In genomic region chr2:125073056-125073780, GRCm38 (mm10) we compare ENCODE assay signal across 21 mouse cellular contexts. TPM values are rescaled to one million over a fixed set of nuclear protein-coding genes. Genes with fewer than 3 reads are reported as not detected.
DNase-seq lines count a peak whose midpoint lies in the region; ATAC-seq and TF ChIP-seq lines count a peak whose summit lies in the region.
"Had no signal": no experiment of that assay in that cellular context is flagged by ENCODE, and none has a peak within 500 bp of the region (broad histone marks: within the 10 kb centered on the region; RNA-seq: fewer than 3 reads in every experiment).

No protein-coding gene starts in this region.

- no peak for TF ChIP-seq CTCF in kidney, adult 2 months (conservative IDR thresholded peaks at IDR 0.05; ENCODE audit: insufficient read depth, insufficient read length, low read depth, low read length)
- no peak for TF ChIP-seq CTCF in testis, adult 2 months (IDR thresholded peaks at IDR 0.05; ENCODE audit: control insufficient read depth, insufficient read depth, insufficient replicate concordance, low read depth, low read length)

- H3K36me3 ChIP-seq in kidney, adult 2 months (ENCODE audit: control insufficient read depth, insufficient read depth, low read length): no peaks in the 10 kb centered on the region
- H3K36me3 ChIP-seq in testis, adult 2 months (ENCODE audit: control insufficient read depth, insufficient read depth, low read length): no peaks in the 10 kb centered on the region
- no peaks in the 10 kb centered on the region for H3K36me3 ChIP-seq in heart, embryonic 15.5 days
- H3K36me3 ChIP-seq: forebrain, embryonic 15.5 days; limb, embryonic 10.5 days had no signal

- no peak overlapping the region for H3K4me2 ChIP-seq in heart, embryonic 15.5 days
- H3K4me2 ChIP-seq: forebrain, embryonic 15.5 days; liver, embryonic 11.5 days; midbrain, embryonic 11.5 days had no signal

- 65% methylated on average over 3 of the region's 3 CpGs for WGBS in kidney, adult 2 months
- 66% methylated on average over 3 of the region's 3 CpGs for WGBS in heart, embryonic 15.5 days

- no peaks in the 10 kb centered on the region for H3K4me1 ChIP-seq in kidney, adult 2 months (ENCODE audit: control insufficient read depth, insufficient read depth, low read length)
- peaks cover 3% of the 10 kb centered on the region for H3K4me1 ChIP-seq in testis, adult 2 months (ENCODE audit: control insufficient read depth, insufficient read depth, low read length)
- H3K4me1 ChIP-seq in heart, embryonic 15.5 days (replicated peaks): no peaks in the 10 kb centered on the region; the same call in 1 of the 2 replicates
- H3K4me1 ChIP-seq: forebrain, embryonic 15.5 days; hindbrain, embryonic 10.5 days; limb, embryonic 10.5 days had no signal

- peak; percentile 72 for DNase-seq in kidney, adult 2 months
- DNase-seq in kidney, postnatal 14 days: no peak
- DNase-seq in testis, postnatal 10 days (ENCODE audit: low spot score): no peak
- no peak for DNase-seq in left cerebral cortex, postnatal 14 days (ENCODE audit: low spot score in 2 of 2)
- no peak for DNase-seq in gastrocnemius, postnatal 25 days
- DNase-seq: adrenal gland, adult 2 months; cerebellum, adult 8-10 months; lung, adult 2 months; lung, postnatal 4 days; retina, postnatal 1 day; right cerebral cortex, postnatal 4 days had no signal

- H3K9me3 ChIP-seq in heart, embryonic 15.5 days (replicated peaks): no peaks in the 10 kb centered on the region
- H3K9me3 ChIP-seq: forebrain, embryonic 15.5 days; hindbrain, embryonic 10.5 days; limb, embryonic 10.5 days had no signal

- no peak for TF ChIP-seq POLR2A in kidney, adult 2 months (IDR thresholded peaks at IDR 0.05; ENCODE audit: low read depth, low read length)
- TF ChIP-seq POLR2A in testis, adult 2 months (IDR thresholded peaks at IDR 0.05; ENCODE audit: control insufficient read depth, low read depth, low read length): no peak

- H3K9ac ChIP-seq in heart, embryonic 15.5 days: no peak overlapping the region
- H3K9ac ChIP-seq: forebrain, embryonic 15.5 days had no signal

- no peak overlapping the region for H3K27ac ChIP-seq in kidney, adult 2 months (ENCODE audit: insufficient read depth, low read depth, low read length)
- no peak overlapping the region for H3K27ac ChIP-seq in testis, adult 2 months (ENCODE audit: control insufficient read depth, insufficient read depth, low read depth, low read length)
- H3K27ac ChIP-seq in heart, embryonic 15.5 days: no peak overlapping the region
- H3K27ac ChIP-seq: forebrain, embryonic 15.5 days; hindbrain, embryonic 10.5 days; left cerebral cortex, adult 2 months; limb, embryonic 10.5 days had no signal

- ATAC-seq in heart, embryonic 15.5 days (replicated peaks; ENCODE audit: insufficient number of reproducible peaks, insufficient read depth, low FRiP score, low read depth): 0 out of 2 replicates have a peak, but pooled peaks have one; percentile 35
- ATAC-seq: forebrain, embryonic 15.5 days; inflammation-experienced regulatory T-cells, adult 6 months had no signal

- no peak overlapping the region for H3K4me3 ChIP-seq in kidney, adult 2 months (ENCODE audit: insufficient read depth, low read depth, low read length)
- peak overlapping the region; percentile 35; the same call in 1 of the 2 replicates for H3K4me3 ChIP-seq in testis, adult 2 months (ENCODE audit: control insufficient read depth, low read depth, low read length)
- H3K4me3 ChIP-seq in heart, embryonic 15.5 days: no peak overlapping the region
- H3K4me3 ChIP-seq: erythroblast, embryonic 14.5 days; forebrain, embryonic 15.5 days; hindbrain, embryonic 10.5 days; left cerebral cortex, adult 2 months; limb, embryonic 10.5 days had no signal

- intact Hi-C loops in left cerebral cortex, postnatal 14 days (cut with DNase I): no loop called here

- no peaks in the 10 kb centered on the region for H3K27me3 ChIP-seq in kidney, adult 2 months (replicated peaks; ENCODE audit: control insufficient read depth, insufficient read depth, low read length)
- no peaks in the 10 kb centered on the region for H3K27me3 ChIP-seq in testis, adult 2 months (ENCODE audit: control insufficient read depth, insufficient read depth, low read length)
- H3K27me3 ChIP-seq in heart, embryonic 15.5 days: no peaks in the 10 kb centered on the region
- H3K27me3 ChIP-seq: forebrain, embryonic 15.5 days had no signal

RNA-seq across cellular contexts. Expression of gene Slc24a5, which starts 5.3 kb away (rescaled TPM):
- polyA plus RNA-seq in kidney, adult 2 months (2012; rRNA removed): 0.29 and 0.33 TPM in 2 replicates
- polyA plus RNA-seq in testis, adult 2 months (2012; rRNA removed): 0.18 and 0.19 TPM in 2 replicates
- 1.2 and 1.4 TPM in 2 replicates for polyA plus RNA-seq in heart, embryonic 15.5 days (2015; fragmentation: Nextera tagmentation; extraction: Ambion mirVana)
- under 1 TPM; 0.18 to 0.27 TPM for total RNA-seq in left cerebral cortex, postnatal 14 days (2021)
- not detected for total RNA-seq in gastrocnemius, postnatal 25 days (2021)
- total RNA-seq: adrenal gland, adult 2 months had no signal
- polyA plus RNA-seq: adrenal gland, adult 2 months; erythroblast, embryonic 14.5 days had no signal

RNA-seq across cellular contexts. Expression of gene Myef2, which starts 50.2 kb away (rescaled TPM):
- 3.4 and 3.9 TPM in 2 replicates for polyA plus RNA-seq in kidney, adult 2 months (2012; rRNA removed)
- 21.3 and 31.8 TPM in 2 replicates for polyA plus RNA-seq in testis, adult 2 months (2012; rRNA removed)
- polyA plus RNA-seq in heart, embryonic 15.5 days (2015; fragmentation: Nextera tagmentation; extraction: Ambion mirVana): 51.3 and 53.1 TPM in 2 replicates
- 10 to 100 TPM; 96.5 to 98.4 TPM for total RNA-seq in left cerebral cortex, postnatal 14 days (2021)
- total RNA-seq in gastrocnemius, postnatal 25 days (2021): 1 to 10 TPM; 3.1 to 3.2 TPM
